Mouse (Mus musculus): ENCODE measurements around the gene Hist1h3d. TPM values are rescaled to one million over a fixed set of nuclear protein-coding genes. Genes with fewer than 3 reads are reported as not detected.

Gene Hist1h3d
- total and polyA plus RNA-seq, 3 experiments, result 1.4 to 150 TPM; not detected in 1

DNA sequence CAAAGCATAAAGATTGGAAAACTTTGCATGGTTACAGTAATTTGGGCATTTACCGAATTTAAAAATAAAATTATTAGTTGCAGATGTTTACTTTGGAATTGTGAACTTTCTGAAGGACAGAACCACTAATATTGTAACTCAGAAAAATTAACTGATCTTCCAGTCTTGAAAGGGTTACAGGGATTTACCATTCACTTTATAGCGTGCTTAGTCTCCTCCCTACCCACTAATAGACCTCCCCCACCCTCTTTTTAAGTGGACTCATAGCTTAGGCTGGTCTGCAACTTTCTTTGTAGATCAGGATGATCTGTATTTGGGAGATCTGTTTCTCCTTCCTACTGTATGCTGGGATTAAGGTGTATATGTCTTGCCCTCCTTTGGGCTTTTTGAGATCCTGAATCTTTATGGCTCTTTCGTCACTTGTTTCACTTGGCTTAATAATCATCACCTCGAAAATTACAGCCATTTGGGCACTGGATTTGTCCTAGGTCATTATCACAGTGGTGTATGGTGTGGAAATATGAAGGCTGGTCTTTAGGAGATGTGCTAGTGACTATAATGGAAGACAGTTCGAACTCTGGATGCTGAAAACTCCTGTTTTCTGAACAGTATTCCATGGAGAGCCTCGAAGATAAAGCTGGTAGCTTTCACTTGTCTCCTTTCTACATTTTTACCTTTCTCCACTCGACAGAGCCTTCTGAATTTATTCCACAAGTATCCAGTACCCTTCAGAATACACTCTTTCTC is 39.3 kb upstream of the Hist1h3d start (continued):
- TF ChIP-seq TBP (IDR thresholded peaks at IDR 0.05; ENCODE audit: low read depth, low read length) (no peak), ZMIZ1 (IDR thresholded peaks at IDR 0.05; ENCODE audit: low read depth, low read length) (no peak), GABPA (IDR thresholded peaks at IDR 0.05; ENCODE audit: low read depth, low read length) (no peak), POLR2AphosphoS2 (IDR thresholded peaks at IDR 0.05; ENCODE audit: low read length) (no peak), RAD21 (IDR thresholded peaks at IDR 0.05; ENCODE audit: low read depth, low read length) (no peak), POLR2A (IDR thresholded peaks at IDR 0.05; ENCODE audit: control insufficient read depth in 1 of 2, insufficient read depth in 1 of 2, low read depth in 1 of 2, low read length in 2 of 2, poor library complexity in 1 of 2) (peak in 1 of 2 experiments; percentile 40; a peak in 1 of 4 replicates)

DNA sequence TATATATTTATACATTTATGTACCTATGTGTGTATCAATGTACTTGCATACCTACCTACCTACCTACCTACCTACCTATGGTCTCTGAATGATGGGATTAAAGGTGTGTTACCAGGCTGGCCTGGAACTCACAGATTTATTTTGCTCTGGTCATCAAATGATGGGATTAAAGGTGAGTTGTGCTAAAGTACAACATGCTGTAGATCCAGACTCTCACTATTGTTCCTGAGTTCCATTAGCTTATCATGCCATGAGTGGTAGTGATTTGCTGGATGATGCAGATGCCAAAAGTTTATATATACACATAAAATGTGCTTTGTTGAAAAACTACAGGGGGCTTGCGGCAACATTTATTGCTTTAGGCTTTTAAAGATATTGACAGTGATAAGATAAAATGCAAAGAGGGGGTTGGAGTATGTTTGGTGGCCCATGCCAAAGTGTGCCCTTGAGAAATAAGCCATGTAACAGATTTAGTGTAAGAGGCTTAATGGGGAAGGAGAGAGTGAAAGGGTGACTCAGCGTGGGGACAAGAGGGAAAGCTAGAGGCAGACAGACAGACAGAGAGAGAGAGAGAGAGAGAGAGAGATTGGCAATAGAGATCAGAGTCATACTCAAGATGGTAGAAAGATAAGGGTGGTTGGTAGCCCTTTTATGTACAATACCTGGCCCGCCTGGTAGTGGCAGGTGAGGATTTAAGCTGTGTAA is 38.4 kb upstream of the Hist1h3d start:
- DNase-seq (ENCODE audit: low read depth, low spot score), result peak; percentile 61
- H3K4me1 ChIP-seq (ENCODE audit: control insufficient read depth in 1 of 2, insufficient read depth in 2 of 2, low read length in 2 of 2), result peaks cover 2 to 4% of the 10 kb centered on the region in 2 experiments; a peak in 3 of 4 replicates
- no peak for TF ChIP-seq RAD21 (IDR thresholded peaks at IDR 0.05; ENCODE audit: low read depth, low read length)
- TF ChIP-seq MXI1 (IDR thresholded peaks at IDR 0.05; ENCODE audit: low read depth, low read length), result no peak
- no peak for TF ChIP-seq POLR2A (IDR thresholded peaks at IDR 0.05; ENCODE audit: control insufficient read depth in 1 of 2, insufficient read depth in 1 of 2, low read depth in 1 of 2, low read length in 2 of 2, poor library complexity in 1 of 2)
- TF ChIP-seq CTCF (IDR thresholded peaks at IDR 0.05 in 2 of 3, conservative IDR thresholded peaks at IDR 0.05 in 1 of 3; ENCODE audit: control insufficient read depth in 1 of 3, insufficient read depth in 1 of 3, low read depth in 2 of 3, low read length in 3 of 3, poor library complexity in 1 of 3, severe bottlenecking in 1 of 3), result no peak
- TF ChIP-seq TBP (IDR thresholded peaks at IDR 0.05; ENCODE audit: low read depth, low read length), result no peak
- no peak for TF ChIP-seq ZNF384 (IDR thresholded peaks at IDR 0.05; ENCODE audit: low read depth, low read length)
- TF ChIP-seq MYB (IDR thresholded peaks at IDR 0.05; ENCODE audit: low read depth, low read length), result no peak
- no peak for TF ChIP-seq MAZ (IDR thresholded peaks at IDR 0.05; ENCODE audit: low read depth, low read length)
- TF ChIP-seq ZMIZ1 (IDR thresholded peaks at IDR 0.05; ENCODE audit: low read depth, low read length), result no peak
- no peak for TF ChIP-seq USF1 (IDR thresholded peaks at IDR 0.05; ENCODE audit: low read depth, low read length)
- TF ChIP-seq POLR2AphosphoS5 (IDR thresholded peaks at IDR 0.05; ENCODE audit: borderline replicate concordance, low read depth, low read length), result no peak
- no peak for TF ChIP-seq CHD2 (IDR thresholded peaks at IDR 0.05; ENCODE audit: low read length)
- TF ChIP-seq ETS1 (IDR thresholded peaks at IDR 0.05; ENCODE audit: low read depth, low read length), result no peak
- H3K9ac ChIP-seq (ENCODE audit: control insufficient read depth, low read depth, low read length, poor library complexity, severe bottlenecking), result peak overlapping the region; percentile 16
- no peaks in the 10 kb centered on the region for H3K9me3 ChIP-seq (replicated peaks; ENCODE audit: insufficient read depth, low read length)
- H3K4me3 ChIP-seq (ENCODE audit: control insufficient read depth in 1 of 2, insufficient read depth in 1 of 2, low read depth in 2 of 2, low read length in 2 of 2), result no peak overlapping the region
- peaks cover 4% of the 10 kb centered on the region; the same call in 1 of the 2 replicates for H3K79me2 ChIP-seq (ENCODE audit: control insufficient read depth, insufficient read depth, low read length, poor library complexity)
- H3K27ac ChIP-seq (ENCODE audit: control insufficient read depth, low read depth, low read length), result no peak overlapping the region; the same call in 1 of the 2 replicates
- H3K27me3 ChIP-seq (ENCODE audit: control insufficient read depth in 1 of 2, insufficient read depth in 2 of 2, low read length in 2 of 2), result no peaks in the 10 kb centered on the region
- H3K36me3 ChIP-seq (ENCODE audit: control insufficient read depth in 1 of 2, insufficient read depth in 2 of 2, low read length in 2 of 2), result peaks cover 0 to 30% of the 10 kb centered on the region in 2 experiments; a peak in 2 of 4 replicates

DNA sequence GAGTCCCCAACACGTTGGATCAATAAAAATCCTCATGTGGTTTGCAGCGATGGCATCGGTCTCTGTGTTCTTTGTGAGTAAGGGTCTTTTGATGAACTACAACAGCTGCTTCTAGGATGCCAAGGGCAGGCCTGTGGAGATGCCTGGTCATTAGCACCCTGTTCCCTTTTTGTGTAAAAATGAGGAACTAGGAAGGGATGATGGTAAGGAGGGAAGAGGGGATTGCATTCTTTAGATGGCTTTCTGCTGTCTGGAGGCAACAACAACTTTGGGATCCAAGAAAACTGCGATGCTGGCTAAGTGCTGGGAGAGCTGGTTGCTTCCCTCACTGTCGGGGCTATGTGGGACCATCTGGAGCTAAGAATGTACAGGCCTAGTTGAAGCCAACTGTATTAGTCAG is 37.3 kb upstream of the Hist1h3d start:
- Histone ChIP-seq H3K79me2 (ENCODE audit: control insufficient read depth, insufficient read depth, low read length, poor library complexity) (peaks cover 4% of the 10 kb centered on the region; the same call in 1 of the 2 replicates), H3K4me3 (ENCODE audit: control insufficient read depth in 1 of 2, insufficient read depth in 1 of 2, low read depth in 2 of 2, low read length in 2 of 2) (no peak overlapping the region), H3K27me3 (ENCODE audit: control insufficient read depth in 1 of 2, insufficient read depth in 2 of 2, low read length in 2 of 2) (no peaks in the 10 kb centered on the region), H3K9me3 (replicated peaks; ENCODE audit: insufficient read depth, low read length) (no peaks in the 10 kb centered on the region), H3K9ac (ENCODE audit: control insufficient read depth, low read depth, low read length, poor library complexity, severe bottlenecking) (no peak overlapping the region), H3K36me3 (ENCODE audit: control insufficient read depth in 1 of 2, insufficient read depth in 2 of 2, low read length in 2 of 2) (peaks cover 0 to 20% of the 10 kb centered on the region in 2 experiments; a peak in 2 of 4 replicates), H3K27ac (ENCODE audit: control insufficient read depth, low read depth, low read length) (no peak overlapping the region), H3K4me1 (ENCODE audit: control insufficient read depth in 1 of 2, insufficient read depth in 2 of 2, low read length in 2 of 2) (peaks cover 2 to 4% of the 10 kb centered on the region in 2 experiments; a peak in 3 of 4 replicates)
- DNase-seq (ENCODE audit: low read depth, low spot score), result peak; percentile 58
- TF ChIP-seq ZC3H11A (IDR thresholded peaks at IDR 0.05; ENCODE audit: low read depth, low read length) (no peak), GABPA (IDR thresholded peaks at IDR 0.05; ENCODE audit: low read depth, low read length) (no peak), KAT2A (conservative IDR thresholded peaks at IDR 0.05; ENCODE audit: low read depth, low read length) (no peak), EP300 (IDR thresholded peaks at IDR 0.05; ENCODE audit: low read depth in 1 of 2, low read length in 2 of 2) (no peak), NRF1 (IDR thresholded peaks at IDR 0.05; ENCODE audit: insufficient read depth, low read depth, low read length, poor library complexity, severe bottlenecking) (no peak), ZMIZ1 (IDR thresholded peaks at IDR 0.05; ENCODE audit: low read depth, low read length) (no peak), USF1 (IDR thresholded peaks at IDR 0.05; ENCODE audit: low read depth, low read length) (no peak), MYB (IDR thresholded peaks at IDR 0.05; ENCODE audit: low read depth, low read length) (no peak), JUND (IDR thresholded peaks at IDR 0.05; ENCODE audit: low read depth, low read length) (no peak), UBTF (IDR thresholded peaks at IDR 0.05; ENCODE audit: borderline replicate concordance, insufficient read depth, low read depth, low read length) (no peak), ZKSCAN1 (IDR thresholded peaks at IDR 0.05; ENCODE audit: low read depth, low read length) (no peak), MAFK (IDR thresholded peaks at IDR 0.05; ENCODE audit: borderline replicate concordance, low read depth, low read length) (no peak), TCF12 (IDR thresholded peaks at IDR 0.05; ENCODE audit: low read depth, low read length) (no peak), CTCF (IDR thresholded peaks at IDR 0.05 in 2 of 3, conservative IDR thresholded peaks at IDR 0.05 in 1 of 3; ENCODE audit: control insufficient read depth in 1 of 3, insufficient read depth in 1 of 3, low read depth in 2 of 3, low read length in 3 of 3, poor library complexity in 1 of 3, severe bottlenecking in 1 of 3) (no peak)
